9 mouse cellular contexts compared by ENCODE assay signal in genomic region chr8:90955761-90956136, GRCm38 (mm10).
DNase-seq lines count a peak whose midpoint lies in the region; ATAC-seq lines count a peak whose summit lies in the region.
"Had no signal": no experiment of that assay in that cellular context is flagged by ENCODE, and none has a peak within 500 bp of the region (broad histone marks: within the 10 kb centered on the region; RNA-seq: fewer than 3 reads in every experiment).

No protein-coding gene starts in this region.

- no peaks in the 10 kb centered on the region for H3K9me3 ChIP-seq in kidney, embryonic 14.5 days (ENCODE audit: control insufficient read depth, low read length)
- H3K9me3 ChIP-seq in hindbrain, embryonic 15.5 days = no peaks in the 10 kb centered on the region
- H3K9me3 ChIP-seq in midbrain, embryonic 14.5 days (ENCODE audit: control insufficient read depth, low read length) = no peaks in the 10 kb centered on the region

- H3K4me3 ChIP-seq in kidney, embryonic 14.5 days (ENCODE audit: low read length) = peak overlapping the region; percentile 61
- 0 out of 2 replicates have a peak overlapping the region, but pooled peaks have one; percentile 74 for H3K4me3 ChIP-seq in brown adipose tissue, adult 24 weeks (ENCODE audit: insufficient read depth, low read depth, low read length)
- peak overlapping the region; percentile 55 for H3K4me3 ChIP-seq in hindbrain, embryonic 15.5 days
- peak overlapping the region; percentile 48 for H3K4me3 ChIP-seq in midbrain, embryonic 14.5 days (replicated peaks; ENCODE audit: low read depth, low read length)

- H3K27ac ChIP-seq in kidney, embryonic 14.5 days (ENCODE audit: low read depth, low read length) = peak overlapping the region; percentile 98
- H3K27ac ChIP-seq in brown adipose tissue, adult 24 weeks (replicated peaks; ENCODE audit: low read depth, low read length) = no peak overlapping the region
- H3K27ac ChIP-seq in hindbrain, embryonic 15.5 days (replicated peaks) = peak overlapping the region; percentile 96
- H3K27ac ChIP-seq in midbrain, embryonic 14.5 days (replicated peaks; ENCODE audit: low read depth, low read length) = peak overlapping the region; percentile 95

- H3K9ac ChIP-seq in kidney, embryonic 14.5 days (ENCODE audit: low read depth, low read length) = peak overlapping the region; percentile 76
- peak overlapping the region; percentile 72 for H3K9ac ChIP-seq in hindbrain, embryonic 15.5 days
- H3K9ac ChIP-seq in midbrain, embryonic 14.5 days (replicated peaks; ENCODE audit: low read length) = peak overlapping the region; percentile 65

- no peaks in the 10 kb centered on the region for H3K27me3 ChIP-seq in kidney, embryonic 14.5 days (ENCODE audit: control insufficient read depth, insufficient read depth, low read length)
- no peaks in the 10 kb centered on the region for H3K27me3 ChIP-seq in hindbrain, embryonic 15.5 days
- H3K27me3 ChIP-seq in midbrain, embryonic 14.5 days (ENCODE audit: control insufficient read depth, insufficient read depth, low read length) = no peaks in the 10 kb centered on the region
- H3K27me3 ChIP-seq: Patski had no signal

- no peak for DNase-seq in kidney, postnatal 10 days
- DNase-seq in midbrain, embryonic 14.5 days = no peak
- no peak for DNase-seq in adrenal gland, adult 8-10 months
- DNase-seq in spleen, adult 12 weeks (ENCODE audit: low spot score) = no peak
- DNase-seq in T-cell, adult 2 months (ENCODE audit: low spot score) = no peak

- peaks cover 4% of the 10 kb centered on the region; the same call in 1 of the 2 replicates for H3K36me3 ChIP-seq in kidney, embryonic 14.5 days (ENCODE audit: control insufficient read depth, insufficient read depth, low read length)
- no peaks in the 10 kb centered on the region for H3K36me3 ChIP-seq in hindbrain, embryonic 15.5 days
- H3K36me3 ChIP-seq in midbrain, embryonic 14.5 days (ENCODE audit: control insufficient read depth, insufficient read depth, low read length) = peaks cover 5% of the 10 kb centered on the region; the same call in 1 of the 2 replicates

- no peak for ATAC-seq in kidney, embryonic 14.5 days (ENCODE audit: low FRiP score, low TSS enrichment)
- ATAC-seq in hindbrain, embryonic 15.5 days (ENCODE audit: low FRiP score, low read depth) = no peak
- no peak for ATAC-seq in midbrain, embryonic 14.5 days (ENCODE audit: low FRiP score, low TSS enrichment)

- peak overlapping the region; percentile 51 for H3K4me2 ChIP-seq in kidney, embryonic 14.5 days (replicated peaks; ENCODE audit: low read depth, low read length)
- H3K4me2 ChIP-seq in hindbrain, embryonic 15.5 days = peak overlapping the region; percentile 71
- peak overlapping the region; percentile 84 for H3K4me2 ChIP-seq in midbrain, embryonic 14.5 days (ENCODE audit: low read length)

- peaks cover 8% of the 10 kb centered on the region for H3K4me1 ChIP-seq in kidney, embryonic 14.5 days (ENCODE audit: control insufficient read depth, insufficient read depth, low read length)
- peaks cover 4% of the 10 kb centered on the region; the same call in 1 of the 2 replicates for H3K4me1 ChIP-seq in brown adipose tissue, adult 24 weeks (ENCODE audit: control insufficient read depth, insufficient read depth, insufficient read length, low read length)
- peaks cover 48% of the 10 kb centered on the region for H3K4me1 ChIP-seq in hindbrain, embryonic 15.5 days (replicated peaks)
- peaks cover 28% of the 10 kb centered on the region for H3K4me1 ChIP-seq in midbrain, embryonic 14.5 days (ENCODE audit: control insufficient read depth, insufficient read depth, low read length)
